Mouse (Mus musculus): ENCODE measurements at regions not wholly inside any gene's neighbourhood (a gene's known extent, or its start where the extent isn't known, plus 50 kb on each side); places are given as distances from the start of the nearest gene placed in this dataset.

GRCm38 (mm10) chr2:79550432-79550831 lies 84.7 kb upstream of the Itprid2 start:
- Histone ChIP-seq H3K9me3 (no peaks in the 10 kb centered on the region), H3K36me3 (no peaks in the 10 kb centered on the region), H3K4me2 (replicated peaks) (no peak overlapping the region), H3K4me3 (no peak overlapping the region), H3K27me3 (no peaks in the 10 kb centered on the region), H3K9ac (no peak overlapping the region), H3K4me1 (peaks cover 12% of the 10 kb centered on the region), H3K27ac (peak overlapping the region; percentile 72; the same call in 1 of the 2 replicates)
- no peak for ATAC-seq (ENCODE audit: low FRiP score, low read depth)
- 75% methylated on average over 3 of the region's 3 CpGs for WGBS

DNA sequence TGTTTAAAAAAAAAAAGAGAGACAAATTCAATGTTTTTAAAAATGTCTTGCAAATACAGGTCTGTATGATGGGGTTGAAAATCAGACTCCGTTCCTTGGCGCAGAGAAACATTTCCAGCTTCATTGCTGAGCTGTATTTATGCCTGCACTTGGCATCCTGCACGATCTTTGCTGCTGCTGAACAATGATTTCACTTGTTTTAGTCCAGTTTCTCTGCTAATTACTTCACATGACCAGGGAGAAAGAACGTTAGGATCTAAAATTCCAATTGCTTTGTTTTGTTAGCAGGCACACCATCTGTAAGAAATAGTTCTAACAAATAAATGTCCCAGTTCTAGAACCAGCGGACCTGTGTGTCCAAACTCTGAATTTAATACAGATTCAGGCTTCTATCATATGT lies 82.7 kb upstream of the Itprid2 start:
- peaks cover 12% of the 10 kb centered on the region for H3K4me1 ChIP-seq
- no peak overlapping the region for H3K9ac ChIP-seq
- no peaks in the 10 kb centered on the region for H3K36me3 ChIP-seq
- H3K27ac ChIP-seq = no peak overlapping the region
- no peak overlapping the region for H3K4me2 ChIP-seq (replicated peaks)
- H3K27me3 ChIP-seq = no peaks in the 10 kb centered on the region
- no peaks in the 10 kb centered on the region for H3K9me3 ChIP-seq
- no peak for ATAC-seq (ENCODE audit: low FRiP score, low read depth)
- 58% methylated on average over 5 of the region's 5 CpGs for WGBS
- no peak overlapping the region for H3K4me3 ChIP-seq

DNA sequence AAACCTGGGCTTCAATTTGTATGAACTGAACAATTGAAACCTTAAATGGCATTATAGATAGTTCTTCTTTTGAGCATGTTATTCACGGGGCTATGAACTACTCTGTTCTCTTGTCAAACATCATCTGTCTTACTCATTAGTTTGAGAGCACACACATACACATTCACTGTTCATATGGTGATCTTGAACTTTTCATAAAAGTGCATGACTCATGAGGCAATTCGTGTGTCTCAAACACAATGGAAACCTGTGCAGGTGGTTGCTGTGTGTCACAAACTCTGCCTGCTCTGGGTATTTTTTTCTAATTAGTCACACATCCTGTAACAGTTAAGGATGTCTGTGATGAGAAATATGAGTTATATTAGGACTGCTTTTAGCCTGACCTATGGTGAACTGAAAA lies 79.8 kb upstream of the Itprid2 start:
- ATAC-seq (ENCODE audit: low FRiP score, low read depth) = no peak
- H3K4me1 ChIP-seq = no peaks in the 10 kb centered on the region; the same call in 1 of the 2 replicates
- H3K4me3 ChIP-seq = no peak overlapping the region
- no peaks in the 10 kb centered on the region for H3K36me3 ChIP-seq
- 71% methylated on average over 2 of the region's 2 CpGs for WGBS
- H3K27ac ChIP-seq = no peak overlapping the region
- no peak overlapping the region for H3K9ac ChIP-seq
- H3K27me3 ChIP-seq = no peaks in the 10 kb centered on the region
- no peaks in the 10 kb centered on the region for H3K9me3 ChIP-seq
- H3K4me2 ChIP-seq (replicated peaks) = no peak overlapping the region

- H3K4me3 ChIP-seq = no peak overlapping the region
- no peak overlapping the region for H3K9ac ChIP-seq
- no peaks in the 10 kb centered on the region for H3K4me1 ChIP-seq
- no peaks in the 10 kb centered on the region for H3K9me3 ChIP-seq
- no peaks in the 10 kb centered on the region for H3K36me3 ChIP-seq
- 88% methylated on average over 3 of the region's 3 CpGs for WGBS
- H3K27ac ChIP-seq = no peak overlapping the region
- H3K27me3 ChIP-seq = no peaks in the 10 kb centered on the region
- H3K4me2 ChIP-seq (replicated peaks) = no peak overlapping the region
- ATAC-seq (ENCODE audit: low FRiP score, low read depth) = no peak
Observed at GRCm38 (mm10) chr2:79557361-79557760, 77.8 kb upstream of the Itprid2 start.

GRCm38 (mm10) chr2:79566280-79566933 lies 68.7 kb upstream of the Itprid2 start:
- ATAC-seq (ENCODE audit: low FRiP score, low read depth) = no peak
- no peak overlapping the region for H3K4me2 ChIP-seq (replicated peaks)
- no peak overlapping the region for H3K4me3 ChIP-seq
- 28% methylated on average over 3 of the region's 3 CpGs for WGBS
- H3K36me3 ChIP-seq = no peaks in the 10 kb centered on the region
- H3K9ac ChIP-seq = no peak overlapping the region
- no peaks in the 10 kb centered on the region for H3K4me1 ChIP-seq
- H3K27ac ChIP-seq = no peak overlapping the region
- no peaks in the 10 kb centered on the region for H3K27me3 ChIP-seq
- H3K9me3 ChIP-seq = no peaks in the 10 kb centered on the region

- Histone ChIP-seq H3K4me3 (no peak overlapping the region), H3K27ac (no peak overlapping the region), H3K4me1 (no peaks in the 10 kb centered on the region), H3K27me3 (no peaks in the 10 kb centered on the region), H3K9me3 (no peaks in the 10 kb centered on the region), H3K4me2 (replicated peaks) (no peak overlapping the region), H3K9ac (no peak overlapping the region), H3K36me3 (no peaks in the 10 kb centered on the region)
- 81% methylated on average over 3 of the region's 3 CpGs for WGBS
- no peak for ATAC-seq (ENCODE audit: low FRiP score, low read depth)
Observed at GRCm38 (mm10) chr2:79567413-79567934, 67.7 kb upstream of the Itprid2 start.

DNA sequence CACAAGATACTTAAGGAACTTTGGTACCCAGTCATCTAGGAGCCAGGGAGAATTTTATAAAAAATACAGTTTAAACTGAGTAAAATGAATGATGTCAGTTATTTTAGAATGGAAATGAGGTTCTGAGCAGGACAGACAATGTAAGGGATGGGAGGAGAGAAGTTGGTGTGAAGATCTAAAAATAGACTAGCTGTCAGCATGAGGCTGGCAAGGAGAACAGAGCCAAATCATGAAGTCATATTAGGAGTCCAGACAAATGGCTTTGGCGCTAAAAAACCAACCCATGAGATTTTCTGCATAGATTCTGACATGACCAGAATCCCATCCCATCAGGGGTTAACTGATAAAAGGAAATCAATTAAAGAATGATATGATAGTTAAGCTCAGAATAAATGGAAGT lies 65.5 kb upstream of the Itprid2 start:
- Histone ChIP-seq H3K9ac (no peak overlapping the region), H3K36me3 (no peaks in the 10 kb centered on the region), H3K9me3 (no peaks in the 10 kb centered on the region), H3K27ac (no peak overlapping the region), H3K4me1 (no peaks in the 10 kb centered on the region), H3K4me3 (no peak overlapping the region), H3K4me2 (replicated peaks) (no peak overlapping the region), H3K27me3 (no peaks in the 10 kb centered on the region)
- no peak for ATAC-seq (ENCODE audit: low FRiP score, low read depth)
- WGBS = 100% methylated on average over 1 of the region's 1 CpGs

GRCm38 (mm10) chr2:79571910-79572309 lies 63.2 kb upstream of the Itprid2 start:
- ATAC-seq (ENCODE audit: low FRiP score, low read depth) = no peak
- no peak overlapping the region for H3K9ac ChIP-seq
- no peak overlapping the region for H3K4me2 ChIP-seq (replicated peaks)
- no peaks in the 10 kb centered on the region for H3K27me3 ChIP-seq
- 83% methylated on average over 5 of the region's 5 CpGs for WGBS
- H3K4me1 ChIP-seq = no peaks in the 10 kb centered on the region
- H3K4me3 ChIP-seq = no peak overlapping the region
- no peak overlapping the region for H3K27ac ChIP-seq
- H3K9me3 ChIP-seq = no peaks in the 10 kb centered on the region
- H3K36me3 ChIP-seq = no peaks in the 10 kb centered on the region

DNA sequence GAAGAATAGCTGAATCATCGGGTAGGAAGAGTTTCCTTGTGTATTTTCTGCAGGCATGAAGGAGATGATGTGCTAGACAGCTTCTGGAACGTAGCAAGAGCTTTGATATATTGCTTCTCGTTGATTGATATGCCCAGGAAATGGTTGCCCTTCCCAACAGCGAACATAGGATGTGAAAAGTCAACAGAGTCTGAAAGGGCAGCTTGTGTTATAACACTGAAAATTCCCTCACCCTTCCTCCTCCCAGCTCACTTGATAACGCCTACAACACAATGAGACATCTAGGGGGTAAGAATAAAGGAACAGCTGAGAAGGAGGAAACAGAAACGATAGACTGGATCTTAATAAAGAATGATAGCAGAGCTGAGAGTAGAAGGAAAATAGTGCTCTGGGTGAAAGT lies 60.1 kb upstream of the Itprid2 start:
- WGBS = 68% methylated on average over 6 of the region's 6 CpGs
- no peak for ATAC-seq (ENCODE audit: low FRiP score, low read depth)
- Histone ChIP-seq H3K4me1 (no peaks in the 10 kb centered on the region), H3K4me3 (no peak overlapping the region), H3K4me2 (replicated peaks) (no peak overlapping the region), H3K36me3 (no peaks in the 10 kb centered on the region), H3K9me3 (no peaks in the 10 kb centered on the region), H3K27me3 (no peaks in the 10 kb centered on the region), H3K27ac (no peak overlapping the region), H3K9ac (no peak overlapping the region)

DNA sequence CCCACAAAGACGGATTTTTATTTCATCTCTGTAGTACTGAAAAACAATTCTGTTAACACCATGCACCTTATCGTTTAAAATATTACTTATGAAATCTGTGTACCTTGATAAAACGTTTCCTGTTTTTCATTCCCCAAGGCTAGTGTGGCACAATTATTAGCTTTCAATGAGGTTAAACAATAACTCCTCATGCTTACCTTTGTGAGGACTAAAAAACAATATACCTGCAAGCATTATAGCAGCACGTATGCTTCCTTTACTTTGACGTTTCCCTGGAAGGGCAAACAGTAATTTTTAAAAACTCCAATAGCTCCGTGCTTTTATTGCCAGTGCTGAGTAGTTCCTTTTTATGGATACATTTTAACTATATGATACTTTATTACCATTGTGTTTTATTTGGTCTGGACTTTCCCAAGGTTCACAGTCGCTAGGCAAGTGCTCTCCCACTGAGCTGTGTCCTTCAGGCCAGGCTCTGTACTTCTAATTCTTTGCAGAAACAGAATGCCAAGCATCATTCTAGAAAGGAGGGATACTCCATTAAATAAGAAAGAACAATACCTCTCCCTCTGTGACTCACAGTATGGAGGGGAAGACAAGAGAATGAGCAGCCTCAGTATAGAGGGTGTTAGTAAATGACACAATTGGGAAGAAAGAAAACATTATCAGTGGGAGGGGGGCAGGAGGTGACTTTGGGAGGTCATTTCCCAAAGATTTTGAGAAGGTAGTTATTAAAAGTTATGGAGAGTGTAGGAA lies 50.0 kb upstream of the Itprid2 start:
- Histone ChIP-seq H3K9ac (no peak overlapping the region), H3K36me3 (no peaks in the 10 kb centered on the region), H3K4me3 (no peak overlapping the region), H3K4me2 (replicated peaks) (no peak overlapping the region), H3K27me3 (no peaks in the 10 kb centered on the region), H3K9me3 (no peaks in the 10 kb centered on the region), H3K4me1 (peaks cover 4% of the 10 kb centered on the region; the same call in 1 of the 2 replicates), H3K27ac (no peak overlapping the region)
- 34% methylated on average over 7 of the region's 7 CpGs for WGBS
- ATAC-seq (ENCODE audit: low FRiP score, low read depth) = no peak
